In genomic region chr7:112763513-112763912, GRCm38 (mm10) we compare ENCODE assay signal across 9 mouse cellular contexts.
DNase-seq lines count a peak whose midpoint lies in the region; ATAC-seq and TF ChIP-seq lines count a peak whose summit lies in the region.
"Had no signal": no experiment of that assay in that cellular context is flagged by ENCODE, and none has a peak within 500 bp of the region (broad histone marks: within the 10 kb centered on the region; RNA-seq: fewer than 3 reads in every experiment).

No protein-coding gene starts in this region.

- H3K27ac ChIP-seq in heart, embryonic 16.5 days (ENCODE audit: low read length): peak overlapping the region; percentile 30; the same call in 1 of the 2 replicates
- H3K27ac ChIP-seq: midbrain, embryonic 13.5 days had no signal

- ATAC-seq in heart, embryonic 16.5 days (replicated peaks; ENCODE audit: extremely low read depth, insufficient read depth, low FRiP score): no peak
- ATAC-seq in erythroblast, adult 5-6 weeks (replicated peaks; ENCODE audit: low FRiP score, poor library complexity, severe bottlenecking): no peak
- ATAC-seq: midbrain, embryonic 13.5 days had no signal

- no peak for TF ChIP-seq POLR2A in lung, adult 2 months (IDR thresholded peaks at IDR 0.05; ENCODE audit: borderline replicate concordance, extremely low read depth, low read depth, low read length)
- no peak for TF ChIP-seq POLR2A in myocyte (IDR thresholded peaks at IDR 0.05; ENCODE audit: insufficient read length, low read depth)

- no peak for TF ChIP-seq CTCF in lung, adult 2 months (IDR thresholded peaks at IDR 0.05; ENCODE audit: insufficient read depth, low read length)

- peaks cover 17% of the 10 kb centered on the region for H3K4me1 ChIP-seq in lung, adult 2 months (ENCODE audit: control insufficient read depth, insufficient read depth, low read length)
- peaks cover 65% of the 10 kb centered on the region for H3K4me1 ChIP-seq in heart, embryonic 16.5 days (ENCODE audit: control insufficient read depth, insufficient read depth, low read length)

- no peak overlapping the region for H3K9ac ChIP-seq in heart, embryonic 16.5 days (ENCODE audit: low read length)
- H3K9ac ChIP-seq: midbrain, embryonic 13.5 days had no signal

- H3K9me3 ChIP-seq in heart, embryonic 16.5 days (replicated peaks; ENCODE audit: control insufficient read depth, low read length): no peaks in the 10 kb centered on the region
- H3K9me3 ChIP-seq: midbrain, embryonic 13.5 days had no signal

- no peaks in the 10 kb centered on the region for H3K36me3 ChIP-seq in heart, embryonic 16.5 days (ENCODE audit: control insufficient read depth, insufficient read depth)
- H3K36me3 ChIP-seq in myocyte (ENCODE audit: control insufficient read depth, insufficient read depth): no peaks in the 10 kb centered on the region
- H3K36me3 ChIP-seq: midbrain, embryonic 13.5 days had no signal

- H3K79me2 ChIP-seq in myocyte (ENCODE audit: control insufficient read depth, insufficient read depth): peaks cover 80% of the 10 kb centered on the region

- no peak overlapping the region for H3K4me2 ChIP-seq in heart, embryonic 16.5 days (ENCODE audit: low read depth, low read length)
- peak overlapping the region; percentile 37 for H3K4me2 ChIP-seq in myocyte (ENCODE audit: low read depth)
- H3K4me2 ChIP-seq: midbrain, embryonic 13.5 days had no signal

- peak; percentile 40 for DNase-seq in lung, postnatal 36 days
- no peak for DNase-seq in lung, adult 2 months
- DNase-seq in cerebellum, postnatal 14 days: peak; percentile 56 to 59
- DNase-seq in testis, postnatal 10 days (ENCODE audit: low spot score): no peak
- DNase-seq in T-cell, adult 2 months (ENCODE audit: low spot score): no peak

- H3ac ChIP-seq in myocyte (ENCODE audit: control insufficient read depth, insufficient read length): no peak overlapping the region

- WGBS in lung, adult 2 months: 38% methylated on average over 3 of the region's 3 CpGs
- 49% methylated on average over 3 of the region's 3 CpGs for WGBS in heart, embryonic 16.5 days

- no peak overlapping the region for H3K4me3 ChIP-seq in lung, adult 2 months (replicated peaks; ENCODE audit: extremely low read depth, low read depth, low read length)
- H3K4me3 ChIP-seq in heart, embryonic 16.5 days (ENCODE audit: low read length): no peak overlapping the region
- no peak overlapping the region for H3K4me3 ChIP-seq in myocyte
- H3K4me3 ChIP-seq: midbrain, embryonic 13.5 days had no signal

- H3K27me3 ChIP-seq in heart, embryonic 16.5 days (ENCODE audit: control insufficient read depth, insufficient read depth, low read length): no peaks in the 10 kb centered on the region
- no peaks in the 10 kb centered on the region for H3K27me3 ChIP-seq in myocyte (ENCODE audit: control insufficient read depth, insufficient read depth, insufficient read length)
- H3K27me3 ChIP-seq: midbrain, embryonic 13.5 days had no signal

TF ChIP-seq in myocyte, 11 proteins besides CTCF, POLR2A, EP300 and RAD21:
- TF ChIP-seq POLR2AphosphoS2 (IDR thresholded peaks at IDR 0.05; ENCODE audit: insufficient read length, low read depth): no peak
- TF ChIP-seq USF1 (IDR thresholded peaks at IDR 0.05; ENCODE audit: low read depth): no peak
- TF ChIP-seq MYOD1 (IDR thresholded peaks at IDR 0.05; ENCODE audit: control insufficient read depth in 1 of 3, insufficient read length in 2 of 3, low read depth in 2 of 3): peak in 1 of 3 experiments; percentile 72
- no peak for TF ChIP-seq SRF (IDR thresholded peaks at IDR 0.05; ENCODE audit: control insufficient read depth, insufficient read length, low read depth)
- TF ChIP-seq MYOG (IDR thresholded peaks at IDR 0.05; ENCODE audit: control insufficient read depth in 1 of 3, insufficient read depth in 1 of 3, insufficient read length in 2 of 3, low read depth in 2 of 3): peak in 1 of 3 experiments; percentile 57
- TF ChIP-seq MAX (IDR thresholded peaks at IDR 0.05; ENCODE audit: low read depth): no peak
- no peak for TF ChIP-seq REST (IDR thresholded peaks at IDR 0.05; ENCODE audit: insufficient read depth, insufficient read length)
TF ChIP-seq in myocyte: peak in this region for 2.

Comparison
In these comparisons a context has a peak if more than half of its experiments do, and no peak if none do; other contexts are left out.
1. DNase-seq: peak in lung, postnatal 36 days (single experiment) and cerebellum, postnatal 14 days (2 of 2); none in lung, adult 2 months (single experiment), testis, postnatal 10 days (single experiment) and T-cell, adult 2 months (single experiment).